Mouse (Mus musculus): ENCODE data around the gene Osbpl6. TPM values are rescaled to one million over a fixed set of nuclear protein-coding genes. Genes with fewer than 3 reads are reported as not detected.

The Osbpl6 gene
- polyA plus RNA-seq, 1 experiment from 2014 or later: 11.8 TPM

GRCm38 (mm10) chr2:76590221-76590620 is 183.9 kb downstream of the Osbpl6 start:
- Histone ChIP-seq H3K9ac (replicated peaks; ENCODE audit: low read length) (no peak overlapping the region), H3K4me1 (ENCODE audit: control insufficient read depth, insufficient read depth, low read length) (no peaks in the 10 kb centered on the region), H3K4me3 (ENCODE audit: low read depth, low read length) (no peak overlapping the region), H3K27ac (replicated peaks; ENCODE audit: low read depth, low read length) (no peak overlapping the region), H3K36me3 (replicated peaks; ENCODE audit: control insufficient read depth, insufficient read depth, low read depth, low read length) (no peaks in the 10 kb centered on the region), H3K4me2 (ENCODE audit: low read depth, low read length) (no peak overlapping the region), H3K9me3 (replicated peaks; ENCODE audit: control insufficient read depth, low read length) (no peaks in the 10 kb centered on the region), H3K27me3 (ENCODE audit: control insufficient read depth, insufficient read depth, low read length) (no peaks in the 10 kb centered on the region)
- WGBS: 87% methylated on average over 7 of the region's 7 CpGs
- DNase-seq (ENCODE audit: low spot score): no peak
- no peak for ATAC-seq (replicated peaks; ENCODE audit: insufficient number of reproducible peaks, low FRiP score, low TSS enrichment, low read depth)

- Histone ChIP-seq H3K27me3 (ENCODE audit: control insufficient read depth, insufficient read depth, low read length) (no peaks in the 10 kb centered on the region), H3K9me3 (replicated peaks; ENCODE audit: control insufficient read depth, low read length) (no peaks in the 10 kb centered on the region), H3K4me2 (ENCODE audit: low read depth, low read length) (no peak overlapping the region), H3K36me3 (replicated peaks; ENCODE audit: control insufficient read depth, insufficient read depth, low read depth, low read length) (no peaks in the 10 kb centered on the region), H3K9ac (replicated peaks; ENCODE audit: low read length) (no peak overlapping the region), H3K4me1 (ENCODE audit: control insufficient read depth, insufficient read depth, low read length) (no peaks in the 10 kb centered on the region), H3K27ac (replicated peaks; ENCODE audit: low read depth, low read length) (no peak overlapping the region), H3K4me3 (ENCODE audit: low read depth, low read length) (no peak overlapping the region)
- no peak for ATAC-seq (replicated peaks; ENCODE audit: insufficient number of reproducible peaks, low FRiP score, low TSS enrichment, low read depth)
- no peak for DNase-seq (ENCODE audit: low spot score)
- whole genome bisulfite sequencing: 75% methylated on average over 3 of the region's 3 CpGs
These were observed 186.2 kb downstream of the Osbpl6 start for GRCm38 (mm10) chr2:76592401-76592924.

GRCm38 (mm10) chr2:76597521-76597920 is 191.2 kb downstream of the Osbpl6 start:
- peak; percentile 36 for DNase-seq (ENCODE audit: low spot score)
- 71% methylated on average over 11 of the region's 11 CpGs for WGBS

GRCm38 (mm10) chr2:76599214-76599613 is 192.9 kb downstream of the Osbpl6 start:
- H3K9ac ChIP-seq (replicated peaks; ENCODE audit: low read length): no peak overlapping the region
- H3K27me3 ChIP-seq (ENCODE audit: control insufficient read depth, insufficient read depth, low read length): no peaks in the 10 kb centered on the region
- no peaks in the 10 kb centered on the region for H3K9me3 ChIP-seq (replicated peaks; ENCODE audit: control insufficient read depth, low read length)
- DNase-seq (ENCODE audit: low spot score): peak; percentile 36
- no peak overlapping the region for H3K27ac ChIP-seq (replicated peaks; ENCODE audit: low read depth, low read length)
- no peaks in the 10 kb centered on the region for H3K36me3 ChIP-seq (replicated peaks; ENCODE audit: control insufficient read depth, insufficient read depth, low read depth, low read length)
- no peak for ATAC-seq (replicated peaks; ENCODE audit: insufficient number of reproducible peaks, low FRiP score, low TSS enrichment, low read depth)
- H3K4me2 ChIP-seq (ENCODE audit: low read depth, low read length): no peak overlapping the region
- H3K4me3 ChIP-seq (ENCODE audit: low read depth, low read length): no peak overlapping the region
- 66% methylated on average over 5 of the region's 5 CpGs for WGBS
- no peaks in the 10 kb centered on the region for H3K4me1 ChIP-seq (ENCODE audit: control insufficient read depth, insufficient read depth, low read length)

More at GRCm38 (mm10) chr2:76597521-76597920, 191.2 kb downstream of the Osbpl6 start:
- H3K4me3 ChIP-seq (ENCODE audit: low read depth, low read length): no peak overlapping the region
- H3K27ac ChIP-seq (replicated peaks; ENCODE audit: low read depth, low read length): no peak overlapping the region
- no peaks in the 10 kb centered on the region for H3K27me3 ChIP-seq (ENCODE audit: control insufficient read depth, insufficient read depth, low read length)
- no peaks in the 10 kb centered on the region for H3K9me3 ChIP-seq (replicated peaks; ENCODE audit: control insufficient read depth, low read length)
- no peak for ATAC-seq (replicated peaks; ENCODE audit: insufficient number of reproducible peaks, low FRiP score, low TSS enrichment, low read depth)
- no peaks in the 10 kb centered on the region for H3K4me1 ChIP-seq (ENCODE audit: control insufficient read depth, insufficient read depth, low read length)
- no peak overlapping the region for H3K4me2 ChIP-seq (ENCODE audit: low read depth, low read length)
- H3K9ac ChIP-seq (replicated peaks; ENCODE audit: low read length): no peak overlapping the region
- no peaks in the 10 kb centered on the region for H3K36me3 ChIP-seq (replicated peaks; ENCODE audit: control insufficient read depth, insufficient read depth, low read depth, low read length)

- 100% methylated on average over 1 of the region's 1 CpGs for WGBS
- ATAC-seq (replicated peaks; ENCODE audit: insufficient number of reproducible peaks, low FRiP score, low TSS enrichment, low read depth): no peak
- Histone ChIP-seq H3K4me2 (ENCODE audit: low read depth, low read length) (no peak overlapping the region), H3K27me3 (ENCODE audit: control insufficient read depth, insufficient read depth, low read length) (no peaks in the 10 kb centered on the region), H3K4me1 (ENCODE audit: control insufficient read depth, insufficient read depth, low read length) (no peaks in the 10 kb centered on the region), H3K9ac (replicated peaks; ENCODE audit: low read length) (no peak overlapping the region), H3K36me3 (replicated peaks; ENCODE audit: control insufficient read depth, insufficient read depth, low read depth, low read length) (no peaks in the 10 kb centered on the region), H3K9me3 (replicated peaks; ENCODE audit: control insufficient read depth, low read length) (no peaks in the 10 kb centered on the region), H3K4me3 (ENCODE audit: low read depth, low read length) (no peak overlapping the region), H3K27ac (replicated peaks; ENCODE audit: low read depth, low read length) (no peak overlapping the region)
- DNase-seq (ENCODE audit: low spot score): no peak
These were observed 195.9 kb downstream of the Osbpl6 start for GRCm38 (mm10) chr2:76602256-76602655.

GRCm38 (mm10) chr2:76606704-76607103 is 200.4 kb downstream of the Osbpl6 start:
- 80% methylated on average over 3 of the region's 3 CpGs for WGBS
- H3K9ac ChIP-seq (replicated peaks; ENCODE audit: low read length): no peak overlapping the region
- DNase-seq (ENCODE audit: low spot score): no peak
- no peaks in the 10 kb centered on the region for H3K27me3 ChIP-seq (ENCODE audit: control insufficient read depth, insufficient read depth, low read length)
- no peaks in the 10 kb centered on the region for H3K9me3 ChIP-seq (replicated peaks; ENCODE audit: control insufficient read depth, low read length)
- no peaks in the 10 kb centered on the region for H3K36me3 ChIP-seq (replicated peaks; ENCODE audit: control insufficient read depth, insufficient read depth, low read depth, low read length)
- ATAC-seq (replicated peaks; ENCODE audit: insufficient number of reproducible peaks, low FRiP score, low TSS enrichment, low read depth): no peak
- H3K4me1 ChIP-seq (ENCODE audit: control insufficient read depth, insufficient read depth, low read length): no peaks in the 10 kb centered on the region
- no peak overlapping the region for H3K27ac ChIP-seq (replicated peaks; ENCODE audit: low read depth, low read length)
- no peak overlapping the region for H3K4me2 ChIP-seq (ENCODE audit: low read depth, low read length)
- H3K4me3 ChIP-seq (ENCODE audit: low read depth, low read length): no peak overlapping the region

GRCm38 (mm10) chr2:76610326-76611104 is 204.2 kb downstream of the Osbpl6 start:
- H3K36me3 ChIP-seq (replicated peaks; ENCODE audit: control insufficient read depth, insufficient read depth, low read depth, low read length): no peaks in the 10 kb centered on the region
- no peak for DNase-seq (ENCODE audit: low spot score)
- no peak overlapping the region for H3K4me2 ChIP-seq (ENCODE audit: low read depth, low read length)
- no peak overlapping the region for H3K27ac ChIP-seq (replicated peaks; ENCODE audit: low read depth, low read length)
- H3K27me3 ChIP-seq (ENCODE audit: control insufficient read depth, insufficient read depth, low read length): no peaks in the 10 kb centered on the region
- H3K4me1 ChIP-seq (ENCODE audit: control insufficient read depth, insufficient read depth, low read length): no peaks in the 10 kb centered on the region
- WGBS: 79% methylated on average over 10 of the region's 10 CpGs
- no peak overlapping the region for H3K4me3 ChIP-seq (ENCODE audit: low read depth, low read length)
- no peak for ATAC-seq (replicated peaks; ENCODE audit: insufficient number of reproducible peaks, low FRiP score, low TSS enrichment, low read depth)
- H3K9ac ChIP-seq (replicated peaks; ENCODE audit: low read length): no peak overlapping the region
- H3K9me3 ChIP-seq (replicated peaks; ENCODE audit: control insufficient read depth, low read length): no peaks in the 10 kb centered on the region

GRCm38 (mm10) chr2:76611996-76612395 is 205.7 kb downstream of the Osbpl6 start:
- Histone ChIP-seq H3K27ac (replicated peaks; ENCODE audit: low read depth, low read length) (no peak overlapping the region), H3K9ac (replicated peaks; ENCODE audit: low read length) (no peak overlapping the region), H3K4me1 (ENCODE audit: control insufficient read depth, insufficient read depth, low read length) (no peaks in the 10 kb centered on the region), H3K4me3 (ENCODE audit: low read depth, low read length) (no peak overlapping the region), H3K36me3 (replicated peaks; ENCODE audit: control insufficient read depth, insufficient read depth, low read depth, low read length) (no peaks in the 10 kb centered on the region), H3K9me3 (replicated peaks; ENCODE audit: control insufficient read depth, low read length) (no peaks in the 10 kb centered on the region), H3K27me3 (ENCODE audit: control insufficient read depth, insufficient read depth, low read length) (no peaks in the 10 kb centered on the region), H3K4me2 (ENCODE audit: low read depth, low read length) (no peak overlapping the region)
- DNase-seq (ENCODE audit: low spot score) (no peak), ATAC-seq (replicated peaks; ENCODE audit: insufficient number of reproducible peaks, low FRiP score, low TSS enrichment, low read depth) (no peak)
- WGBS: 82% methylated on average over 3 of the region's 3 CpGs
